In the genomic region with DNA sequence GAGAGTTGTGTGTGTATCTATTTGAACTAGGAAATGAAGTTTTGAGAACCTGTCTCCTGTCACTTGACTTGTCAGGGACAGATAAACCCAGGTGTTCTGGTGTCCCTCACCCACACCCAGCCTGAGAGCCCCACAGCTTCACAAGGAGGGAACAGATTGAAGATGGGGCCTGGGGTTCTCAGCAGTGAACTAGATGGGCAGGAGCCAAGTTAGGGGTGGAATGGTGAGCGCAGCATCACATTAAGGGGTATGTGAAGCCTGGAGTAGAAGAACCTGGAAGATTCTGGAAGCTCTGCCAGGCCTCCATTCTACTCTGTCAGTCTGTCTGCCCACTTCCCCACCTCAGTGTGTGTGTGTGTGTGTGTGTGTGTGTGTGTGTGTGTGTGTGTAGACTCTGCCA, we compare ENCODE assay signal across 23 mouse cellular contexts.
"Had no signal": no experiment of that assay in that cellular context is flagged by ENCODE, and none has a peak within 500 bp of the region (broad histone marks: within the 10 kb centered on the region; RNA-seq: fewer than 3 reads in every experiment).

No protein-coding gene starts in this region.

- H3K4me3 ChIP-seq: gastrocnemius, adult 2 months; heart, embryonic 10.5 days; heart, embryonic 12.5 days; hindbrain, embryonic 10.5 days; hindbrain, embryonic 12.5 days; intestine, embryonic 15.5 days; left cerebral cortex, adult 2 months; limb, embryonic 10.5 days; limb, embryonic 12.5 days; liver, embryonic 13.5 days; liver, embryonic 15.5 days had no signal

- DNase-seq: gastrocnemius, adult 2 months; gastrocnemius, postnatal 10 days; gastrocnemius, postnatal 25 days; heart, adult 18-20 months; heart, postnatal 10 days; heart, postnatal 4 days; kidney, adult 18-20 months; kidney, adult 8-10 months; kidney, postnatal 10 days; kidney, postnatal 4 days; liver; liver, embryonic 13.5 days; liver, postnatal 0 days had no signal

- H3K27ac ChIP-seq: gastrocnemius, adult 2 months; heart, embryonic 10.5 days; hindbrain, embryonic 10.5 days; hindbrain, embryonic 12.5 days; hindbrain, embryonic 14.5 days; intestine, embryonic 15.5 days; left cerebral cortex, adult 2 months; limb, embryonic 10.5 days; limb, embryonic 12.5 days; liver, embryonic 13.5 days; liver, embryonic 15.5 days had no signal
